Mouse (Mus musculus) c-Kit-positive CD71-positive TER-119-positive erythroid progenitor cells, embryonic 14.5 days (primary cell): ENCODE measurements at regions not wholly inside any gene's neighbourhood (a gene's known extent, or its start where the extent isn't known, plus 50 kb on each side); places are given as distances from the start of the nearest gene placed in this dataset.
"Not testable (repeated sequence)": the region's sequence is repeated elsewhere in the genome, so short reads cannot be mapped to it uniquely, and the experiment has no call there.

Experiments
- DNase-seq: peaks from one replicate; pipeline ENCODE4 v3.0.0-alpha.2; 2013; ENCODE audit warnings: low spot score

- DNase-seq, result no peak
These were observed 1149.0 kb downstream of the 9330182O14Rik start for GRCm38 (mm10) chr15:41283199-41283598.

- no peak for DNase-seq
These were observed 1152.7 kb downstream of the 9330182O14Rik start for GRCm38 (mm10) chr15:41286809-41287413.

GRCm38 (mm10) chr15:41297419-41297818 lies 1163.3 kb downstream of the 9330182O14Rik start:
- DNase-seq, result no peak

GRCm38 (mm10) chr15:41306638-41307037 lies 1172.5 kb downstream of the 9330182O14Rik start:
- no peak for DNase-seq

- no peak for DNase-seq
These were observed 1177.7 kb downstream of the 9330182O14Rik start for GRCm38 (mm10) chr15:41311728-41312320.

GRCm38 (mm10) chr15:41314916-41315315 lies 1180.8 kb downstream of the 9330182O14Rik start:
- DNase-seq, result no peak

- DNase-seq, result peak; percentile 17
These were observed 1191.6 kb downstream of the 9330182O14Rik start for GRCm38 (mm10) chr15:41325633-41326252.

- peak; percentile 4 for DNase-seq
These were observed 1195.1 kb downstream of the 9330182O14Rik start for GRCm38 (mm10) chr15:41329286-41329685.

GRCm38 (mm10) chr15:41330085-41330484 lies 1195.9 kb downstream of the 9330182O14Rik start:
- no peak for DNase-seq

- no peak for DNase-seq
These were observed 1198.3 kb downstream of the 9330182O14Rik start for GRCm38 (mm10) chr15:41332451-41332850.

- no peak for DNase-seq
These were observed 1199.0 kb downstream of the 9330182O14Rik start for GRCm38 (mm10) chr15:41333165-41333564.

GRCm38 (mm10) chr15:41340621-41341020 lies 1206.5 kb downstream of the 9330182O14Rik start:
- DNase-seq, result not testable (repeated sequence)

GRCm38 (mm10) chr15:41345554-41345953 lies 1211.4 kb downstream of the 9330182O14Rik start:
- DNase-seq, result no peak

GRCm38 (mm10) chr15:41347221-41347620 lies 1213.1 kb downstream of the 9330182O14Rik start:
- no peak for DNase-seq

- DNase-seq, result no peak
These were observed 1218.0 kb downstream of the 9330182O14Rik start for GRCm38 (mm10) chr15:41352129-41352528.

GRCm38 (mm10) chr15:41359276-41359675 lies 1225.1 kb downstream of the 9330182O14Rik start:
- no peak for DNase-seq

GRCm38 (mm10) chr15:41374669-41375068 lies 1240.5 kb downstream of the 9330182O14Rik start:
- no peak for DNase-seq

GRCm38 (mm10) chr15:41375906-41376305 lies 1241.7 kb downstream of the 9330182O14Rik start:
- no peak for DNase-seq

- no peak for DNase-seq
These were observed 1245.5 kb downstream of the 9330182O14Rik start for GRCm38 (mm10) chr15:41379637-41380036.

- DNase-seq, result no peak
These were observed 1246.3 kb downstream of the 9330182O14Rik start for GRCm38 (mm10) chr15:41380429-41380828.

- DNase-seq, result no peak
These were observed 1256.5 kb downstream of the 9330182O14Rik start for GRCm38 (mm10) chr15:41390699-41391098.
